Mouse (Mus musculus) limb, embryonic 14.5 days (tissue): ENCODE measurements around the gene Myo3b. TPM values are rescaled to one million over a fixed set of nuclear protein-coding genes. Genes with fewer than 3 reads are reported as not detected.

Experiments
- ATAC-seq: fragments of 200-750 bp; cut with Nextera tagmentation; 2 replicates; pipeline ENCODE4 v1.8.0; 2017; ENCODE audit warnings: low read depth, moderate number of reproducible peaks, moderate TSS enrichment; ENCODE audit not compliant: low FRiP score
- DNase-seq: peaks from one replicate; pipeline ENCODE4 v3.0.0-alpha.2; 2015; ENCODE audit warnings: low spot score
- H3K27ac ChIP-seq: fragments of 300-500 bp; sonication (generic); replicated peaks from 2 replicates; pipeline ENCODE4 v1.5.1; 2014; ENCODE audit warnings: low read depth, mild to moderate bottlenecking, low read length, moderate library complexity, mixed read lengths
- H3K27me3 ChIP-seq: fragments of 300-500 bp; sonication (generic); 2 replicates; pipeline ENCODE4 v1.6.1; 2014; ENCODE audit warnings: low read length, mixed read lengths; ENCODE audit not compliant: control insufficient read depth, insufficient read depth
- H3K36me3 ChIP-seq: fragments of 300-500 bp; sonication (generic); 2 replicates; pipeline ENCODE4 v1.6.1; 2014; ENCODE audit warnings: mild to moderate bottlenecking, low read length, moderate library complexity, mixed read lengths; ENCODE audit not compliant: control insufficient read depth, insufficient read depth
- H3K4me1 ChIP-seq: fragments of 300-500 bp; sonication (generic); 2 replicates; pipeline ENCODE4 v1.6.1; 2014; ENCODE audit warnings: antibody characterized with exemption, low read length, mixed read lengths; ENCODE audit not compliant: control insufficient read depth, insufficient read depth
- H3K4me2 ChIP-seq: fragments of 300-500 bp; sonication (generic); replicated peaks from 2 replicates; pipeline ENCODE4 v1.6.1; 2014; ENCODE audit warnings: low read depth, mild to moderate bottlenecking, low read length, moderate library complexity; ENCODE audit not compliant: severe bottlenecking
- H3K4me3 ChIP-seq: fragments of 300-500 bp; sonication (generic); replicated peaks from 2 replicates; pipeline ENCODE4 v1.5.1; 2014; ENCODE audit warnings: low read length
- H3K9ac ChIP-seq: fragments of 300-500 bp; sonication (generic); 2 replicates; pipeline ENCODE4 v1.6.1; 2014; ENCODE audit warnings: mild to moderate bottlenecking, low read depth, low read length, moderate library complexity; ENCODE audit not compliant: severe bottlenecking
- H3K9me3 ChIP-seq: fragments of 300-500 bp; sonication (generic); 2 replicates; pipeline ENCODE4 v1.6.1; 2016; ENCODE audit warnings: low read length; ENCODE audit not compliant: control insufficient read depth
- POLR2A ChIP-seq: fragments of 200-500 bp; IDR thresholded peaks from 2 replicates; pipeline ENCODE4 v1.8.0; 2012; ENCODE audit warnings: inconsistent platforms, mild to moderate bottlenecking, moderate library complexity, borderline replicate concordance; ENCODE audit not compliant: insufficient read depth, insufficient read length; ENCODE audit errors: extremely low read depth
- WGBS: fragments of 180-500 bp; shearing (Covaris S2); extraction: QIAGEN DNeasy Blood & Tissue Kit; methylation state at CpG from one replicate; pipeline ENCODE4 v1.1.7; 2014; 5-methylcytosine and 5-hydroxymethylcytosine counted together
- polyA plus RNA-seq, 2 experiments: library from polyadenylated mRNA; depleted of rRNA in 1 of 2; stranded (reverse) in 1 of 2; unstranded in 1 of 2; fragments of >200 nt; fragmentation: Nextera tagmentation in 1 of 2; extraction: Ambion mirVana in 1 of 2; gene quantifications; 2 replicates each; pipeline versions ENCODE4 v1.2.1 to v1.2.3; 2012 to 2014

Gene Myo3b
- polyA plus RNA-seq, 2 experiments = 0.04 TPM; not detected in 1

- no peaks in the 10 kb centered on the region for H3K36me3 ChIP-seq
- ATAC-seq = no peak
- H3K4me2 ChIP-seq = no peak overlapping the region
- no peak overlapping the region for H3K4me3 ChIP-seq
- 88% methylated on average over 8 of the region's 8 CpGs for WGBS
- no peak overlapping the region for H3K27ac ChIP-seq
- H3K9ac ChIP-seq = no peak overlapping the region
- no peak for TF ChIP-seq POLR2A
- DNase-seq = no peak
- H3K9me3 ChIP-seq = no peaks in the 10 kb centered on the region
- H3K4me1 ChIP-seq = no peaks in the 10 kb centered on the region
- no peaks in the 10 kb centered on the region for H3K27me3 ChIP-seq
Measured at GRCm38 (mm10) chr2:70182150-70182670, 143.3 kb downstream of the Myo3b start.

GRCm38 (mm10) chr2:70187040-70187439 is 148.1 kb downstream of the Myo3b start:
- no peak for TF ChIP-seq POLR2A
- no peak overlapping the region for H3K4me3 ChIP-seq
- H3K36me3 ChIP-seq = no peaks in the 10 kb centered on the region
- no peak overlapping the region for H3K4me2 ChIP-seq
- ATAC-seq = no peak
- 72% methylated on average over 6 of the region's 6 CpGs for WGBS
- no peaks in the 10 kb centered on the region for H3K27me3 ChIP-seq
- H3K4me1 ChIP-seq = no peaks in the 10 kb centered on the region
- no peak overlapping the region for H3K27ac ChIP-seq
- H3K9ac ChIP-seq = no peak overlapping the region
- no peaks in the 10 kb centered on the region for H3K9me3 ChIP-seq
- DNase-seq = no peak

- Histone ChIP-seq H3K4me3 (no peak overlapping the region), H3K27me3 (no peaks in the 10 kb centered on the region), H3K4me2 (no peak overlapping the region), H3K9me3 (no peaks in the 10 kb centered on the region), H3K4me1 (no peaks in the 10 kb centered on the region), H3K27ac (no peak overlapping the region), H3K9ac (no peak overlapping the region), H3K36me3 (no peaks in the 10 kb centered on the region)
- ATAC-seq (no peak), DNase-seq (no peak)
- 77% methylated on average over 9 of the region's 9 CpGs for WGBS
- no peak for TF ChIP-seq POLR2A
Measured at GRCm38 (mm10) chr2:70195418-70196248, 156.7 kb downstream of the Myo3b start.

GRCm38 (mm10) chr2:70201796-70202555 is 163.1 kb downstream of the Myo3b start:
- no peaks in the 10 kb centered on the region for H3K36me3 ChIP-seq
- no peak overlapping the region for H3K4me2 ChIP-seq
- no peaks in the 10 kb centered on the region for H3K9me3 ChIP-seq
- peaks cover 4% of the 10 kb centered on the region; the same call in 1 of the 2 replicates for H3K4me1 ChIP-seq
- no peak overlapping the region for H3K4me3 ChIP-seq
- H3K27ac ChIP-seq = no peak overlapping the region
- H3K27me3 ChIP-seq = no peaks in the 10 kb centered on the region
- TF ChIP-seq POLR2A = no peak
- H3K9ac ChIP-seq = no peak overlapping the region
- 32% methylated on average over 11 of the region's 11 CpGs for WGBS
- ATAC-seq = no peak
- no peak for DNase-seq

GRCm38 (mm10) chr2:70202578-70203167 is 163.7 kb downstream of the Myo3b start:
- Histone ChIP-seq H3K27me3 (no peaks in the 10 kb centered on the region), H3K9ac (no peak overlapping the region), H3K36me3 (no peaks in the 10 kb centered on the region), H3K9me3 (no peaks in the 10 kb centered on the region), H3K4me1 (peaks cover 4% of the 10 kb centered on the region; the same call in 1 of the 2 replicates), H3K4me3 (no peak overlapping the region), H3K27ac (no peak overlapping the region), H3K4me2 (no peak overlapping the region)
- no peak for TF ChIP-seq POLR2A
- WGBS = 22% methylated on average over 8 of the region's 8 CpGs
- DNase-seq (peak; percentile 52), ATAC-seq (no peak)
